Mouse (Mus musculus) small intestine, adult 2 months (tissue): ENCODE data around the gene Serinc3. TPM values are rescaled to one million over a fixed set of nuclear protein-coding genes. Genes with fewer than 3 reads are reported as not detected.
"Not testable (repeated sequence)": the region's sequence is repeated elsewhere in the genome, so short reads cannot be mapped to it uniquely, and the experiment has no call there.

Source experiments
- H3K27ac ChIP-seq: fragments of 200-500 bp; 2 replicates; pipeline ENCODE4 v1.5.1; 2012; ENCODE audit warnings: low read depth, low read length, control low read depth, inconsistent platforms; ENCODE audit not compliant: insufficient read depth
- H3K27me3 ChIP-seq: fragments of 200-500 bp; 2 replicates; pipeline ENCODE4 v1.6.1; 2012; ENCODE audit warnings: mild to moderate bottlenecking, moderate library complexity, low read length, inconsistent platforms; ENCODE audit not compliant: control insufficient read depth, insufficient read depth
- H3K36me3 ChIP-seq: fragments of 200-500 bp; 2 replicates; pipeline ENCODE4 v1.6.1; 2012; ENCODE audit warnings: mild to moderate bottlenecking, low read length, control low read depth, inconsistent platforms; ENCODE audit not compliant: control insufficient read depth, insufficient read depth
- H3K4me1 ChIP-seq: fragments of 200-500 bp; 2 replicates; pipeline ENCODE4 v1.6.1; 2012; ENCODE audit warnings: low read length, inconsistent platforms, mixed read lengths; ENCODE audit not compliant: control insufficient read depth, insufficient read depth, insufficient read length
- H3K4me3 ChIP-seq: fragments of 200-500 bp; 2 replicates; pipeline ENCODE4 v1.5.1; 2012; ENCODE audit warnings: low read depth, mild to moderate bottlenecking, control low read depth, inconsistent platforms, low read length, moderate library complexity
- CTCF ChIP-seq: fragments of 200-500 bp; IDR thresholded peaks from 2 replicates; pipeline ENCODE4 v1.5.1; 2012; ENCODE audit warnings: low read depth, mild to moderate bottlenecking, control low read depth, inconsistent platforms, low read length, moderate library complexity, mixed read lengths; ENCODE audit not compliant: insufficient replicate concordance, insufficient read length; ENCODE audit errors: extremely low read depth
- POLR2A ChIP-seq: fragments of 200-500 bp; IDR thresholded peaks from 2 replicates; pipeline ENCODE4 v1.6.1; 2012; ENCODE audit warnings: low read depth, mild to moderate bottlenecking, control low read depth, inconsistent platforms, low read length, moderate library complexity
- WGBS: fragments of 180-500 bp; shearing (Covaris S2); methylation state at CpG from one replicate; pipeline ENCODE4 v1.1.7; 2018; 5-methylcytosine and 5-hydroxymethylcytosine counted together
- polyA plus RNA-seq: library from polyadenylated mRNA; depleted of rRNA; stranded (reverse); fragments of >200 nt; gene quantifications from 2 replicates; pipeline ENCODE4 v1.2.3, GENCODE M21; 2012

The Serinc3 gene
- polyA plus RNA-seq, 1 experiment: 262 TPM

DNA sequence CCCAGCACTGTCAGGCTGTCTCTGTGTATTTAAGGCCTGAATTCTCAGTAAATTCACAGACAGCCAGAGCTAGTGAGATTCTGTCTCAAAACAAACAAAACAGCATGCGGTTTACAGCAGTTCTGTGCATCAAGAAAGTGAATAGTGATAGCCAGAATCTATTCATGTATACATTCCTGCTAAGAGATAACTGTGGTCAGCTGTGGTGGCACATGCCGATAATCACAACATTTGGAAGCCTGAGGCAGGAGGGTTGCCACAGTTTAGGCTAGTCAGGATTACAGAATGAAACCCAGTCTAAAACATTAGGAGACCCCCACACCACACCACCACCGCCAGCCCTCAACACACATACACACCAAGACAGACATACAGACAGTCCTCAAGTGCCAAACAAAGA is 44.8 kb upstream of the Serinc3 start:
- H3K27me3 ChIP-seq: no peaks in the 10 kb centered on the region
- no peak overlapping the region for H3K27ac ChIP-seq
- no peak overlapping the region for H3K4me3 ChIP-seq
- H3K36me3 ChIP-seq: no peaks in the 10 kb centered on the region
- 65% methylated on average over 3 of the region's 3 CpGs for WGBS
- peaks cover 12% of the 10 kb centered on the region; the same call in 1 of the 2 replicates for H3K4me1 ChIP-seq
- TF ChIP-seq CTCF (no peak), POLR2A (no peak)

DNA sequence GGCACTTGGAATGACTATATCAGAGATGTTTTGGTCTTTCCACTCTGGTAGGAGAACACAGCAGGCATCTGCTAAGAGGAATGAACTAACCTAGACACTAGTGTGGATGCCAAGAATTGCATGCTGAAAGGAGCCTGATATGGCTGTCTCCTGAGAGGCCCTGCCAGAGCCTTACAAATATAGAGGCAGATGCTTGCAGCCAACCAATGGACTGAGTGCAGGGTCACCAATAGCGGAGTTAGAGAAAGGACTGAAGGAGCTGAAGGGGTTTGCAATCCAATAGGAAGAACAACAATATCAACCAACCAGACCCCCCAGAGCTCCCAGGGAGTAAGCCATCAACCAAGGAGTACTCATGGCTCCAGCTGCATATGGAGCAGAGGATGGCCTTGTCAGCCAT is 43.4 kb upstream of the Serinc3 start:
- not testable (repeated sequence) for H3K4me3 ChIP-seq, H3K27me3 ChIP-seq, H3K36me3 ChIP-seq, H3K27ac ChIP-seq
- peaks cover 12% of the 10 kb centered on the region; the same call in 1 of the 2 replicates for H3K4me1 ChIP-seq
- WGBS: 90% methylated on average over 1 of the region's 1 CpGs

- Histone ChIP-seq H3K4me3 (no peak overlapping the region), H3K36me3 (no peaks in the 10 kb centered on the region), H3K4me1 (peaks cover 14% of the 10 kb centered on the region; the same call in 1 of the 2 replicates), H3K27me3 (no peaks in the 10 kb centered on the region), H3K27ac (peak overlapping the region; percentile 19; the same call in 1 of the 2 replicates)
- TF ChIP-seq POLR2A (no peak), CTCF (no peak)
- 68% methylated on average over 3 of the region's 3 CpGs for WGBS
These were observed 42.0 kb upstream of the Serinc3 start for GRCm38 (mm10) chr2:163686886-163687285.

DNA sequence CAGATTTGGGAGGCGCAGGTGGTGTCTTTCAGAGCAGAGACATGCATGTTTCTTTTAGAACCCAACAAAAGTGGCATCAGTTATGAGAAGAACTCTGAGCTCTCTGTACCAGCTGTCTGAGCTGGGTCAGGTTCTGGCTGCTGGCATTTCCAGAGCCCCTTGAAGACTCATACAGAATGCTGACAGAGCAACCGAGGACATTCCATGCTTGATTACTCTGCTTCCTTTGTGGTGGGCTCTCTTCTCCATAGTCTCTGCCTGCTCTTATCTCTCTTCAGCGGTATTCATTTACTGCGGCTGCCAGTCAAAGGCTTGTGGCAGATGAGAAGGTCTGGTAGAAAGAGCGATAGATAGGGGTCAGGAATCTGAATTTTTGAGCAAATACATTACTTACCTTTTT is 41.3 kb upstream of the Serinc3 start:
- WGBS: 79% methylated on average over 5 of the region's 5 CpGs

GRCm38 (mm10) chr2:163685761-163686200 is 40.9 kb upstream of the Serinc3 start:
- Histone ChIP-seq H3K36me3 (no peaks in the 10 kb centered on the region), H3K27ac (peak overlapping the region; percentile 59), H3K4me3 (no peak overlapping the region), H3K4me1 (peaks cover 14% of the 10 kb centered on the region; the same call in 1 of the 2 replicates), H3K27me3 (no peaks in the 10 kb centered on the region)
- TF ChIP-seq POLR2A (no peak; the same call in 1 of the 2 replicates), CTCF (no peak)
- WGBS: 52% methylated on average over 6 of the region's 6 CpGs

More for the DNA sequence above, 41.3 kb upstream of the Serinc3 start:
- H3K27ac ChIP-seq: peak overlapping the region; percentile 59
- no peak overlapping the region for H3K4me3 ChIP-seq
- no peaks in the 10 kb centered on the region for H3K36me3 ChIP-seq
- H3K27me3 ChIP-seq: no peaks in the 10 kb centered on the region
- no peak for TF ChIP-seq POLR2A
- no peak for TF ChIP-seq CTCF
- peaks cover 14% of the 10 kb centered on the region; the same call in 1 of the 2 replicates for H3K4me1 ChIP-seq

GRCm38 (mm10) chr2:163685287-163685686 is 40.4 kb upstream of the Serinc3 start:
- Histone ChIP-seq H3K4me1 (peaks cover 14% of the 10 kb centered on the region; the same call in 1 of the 2 replicates), H3K36me3 (no peaks in the 10 kb centered on the region), H3K27ac (0 out of 2 replicates have a peak overlapping the region, but pooled peaks have one; percentile 36), H3K27me3 (no peaks in the 10 kb centered on the region), H3K4me3 (no peak overlapping the region)
- TF ChIP-seq CTCF: no peak
- no peak for TF ChIP-seq POLR2A
- whole genome bisulfite sequencing: 47% methylated on average over 4 of the region's 4 CpGs

DNA sequence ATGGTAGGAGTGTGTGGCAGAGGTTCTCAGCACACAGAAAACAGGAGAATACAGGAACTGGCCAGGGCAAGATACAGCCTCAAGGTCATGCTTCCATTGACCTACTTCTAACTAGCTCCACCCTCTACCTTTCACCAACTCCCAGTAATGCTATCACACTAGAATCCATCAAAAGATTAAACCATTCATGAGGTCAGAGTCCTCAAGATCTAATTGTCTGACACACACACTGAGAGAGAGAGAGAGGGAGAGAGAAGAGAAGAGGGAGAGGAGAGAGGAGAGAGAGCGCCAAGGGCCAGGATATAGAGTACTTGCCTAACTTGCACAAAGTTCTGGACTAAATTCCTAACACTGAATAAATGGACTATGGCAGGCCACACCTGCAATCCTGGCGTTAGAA is 37.4 kb upstream of the Serinc3 start:
- TF ChIP-seq POLR2A: no peak
- TF ChIP-seq CTCF: no peak
- 39% methylated on average over 2 of the region's 2 CpGs for WGBS
- Histone ChIP-seq H3K36me3 (no peaks in the 10 kb centered on the region), H3K27me3 (no peaks in the 10 kb centered on the region), H3K4me1 (peaks cover 7% of the 10 kb centered on the region; the same call in 1 of the 2 replicates), H3K27ac (no peak overlapping the region), H3K4me3 (no peak overlapping the region)
